Mouse (Mus musculus) spleen, adult 12 weeks (tissue): Measurements from ENCODE around the gene Car3.
A peak's percentile ranks its signal among the peaks of the same experiment; 100 is the strongest.
"Not testable (repeated sequence)": the region's sequence is repeated elsewhere in the genome, so short reads cannot be mapped to it uniquely, and the experiment has no call there.

Experiments used
- DNase-seq: peaks from one replicate; pipeline ENCODE4 v3.0.0; 2022; ENCODE audit warnings: low spot score

Gene Car3

GRCm38 (mm10) chr3:14863022-14863711 is at the start of gene Car3:
Gene Car3, plus strand, starts transcription at chr3:14863512.
- DNase-seq, result no peak

- DNase-seq, result not testable (repeated sequence)
Observed at GRCm38 (mm10) chr3:14815396-14815795, 47.9 kb upstream of the Car3 start.

- no peak for DNase-seq
Observed at GRCm38 (mm10) chr3:14819844-14820504, 43.3 kb upstream of the Car3 start.

DNA sequence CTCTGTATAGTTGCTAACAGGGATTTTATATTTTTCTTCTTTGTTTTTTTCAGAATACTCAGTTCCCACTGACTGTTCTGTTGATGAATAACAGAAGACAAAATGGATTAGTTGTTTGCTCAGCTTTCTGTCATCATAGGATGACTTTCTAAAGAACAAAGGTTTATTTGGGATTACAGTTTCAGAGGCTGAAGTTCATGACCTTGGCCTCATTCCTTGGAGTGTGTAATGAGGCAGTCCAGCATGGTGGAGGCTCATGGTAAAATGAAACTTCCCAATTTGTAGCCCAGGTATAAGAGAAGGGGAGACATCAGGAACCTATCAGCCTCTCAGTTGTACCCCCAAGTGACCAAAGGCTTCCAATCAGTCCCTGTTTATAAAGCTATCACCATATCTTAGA is 34.4 kb upstream of the Car3 start:
- no peak for DNase-seq

DNA sequence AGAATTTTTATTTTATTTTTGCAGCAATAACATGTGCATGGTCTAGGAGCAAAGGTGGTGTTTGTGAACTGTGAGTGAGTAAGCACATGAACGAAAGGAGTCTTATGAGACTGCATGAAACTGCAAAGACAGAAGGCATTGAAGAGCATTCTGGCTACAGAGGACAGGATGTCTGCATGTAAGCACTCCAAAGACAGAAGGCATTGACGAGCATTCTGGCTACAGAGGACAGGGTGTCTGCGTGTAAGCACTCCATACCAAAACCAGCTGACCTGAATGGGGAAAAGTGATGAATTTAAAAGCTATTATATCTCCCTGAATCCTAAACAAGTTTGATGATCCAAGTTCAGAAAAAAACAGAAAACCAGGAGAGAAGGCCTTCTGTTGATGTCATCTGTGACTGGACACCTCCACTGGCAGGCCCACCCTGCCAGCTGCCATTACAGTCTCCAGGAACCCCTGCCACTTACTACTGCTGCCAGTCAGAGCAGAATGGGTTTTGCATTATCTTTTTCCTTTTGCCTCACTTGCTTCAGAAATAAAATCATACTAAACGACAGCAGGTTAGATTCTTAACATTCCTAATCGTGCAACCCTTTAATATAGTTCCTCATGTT is 32.0 kb upstream of the Car3 start:
- no peak for DNase-seq

DNA sequence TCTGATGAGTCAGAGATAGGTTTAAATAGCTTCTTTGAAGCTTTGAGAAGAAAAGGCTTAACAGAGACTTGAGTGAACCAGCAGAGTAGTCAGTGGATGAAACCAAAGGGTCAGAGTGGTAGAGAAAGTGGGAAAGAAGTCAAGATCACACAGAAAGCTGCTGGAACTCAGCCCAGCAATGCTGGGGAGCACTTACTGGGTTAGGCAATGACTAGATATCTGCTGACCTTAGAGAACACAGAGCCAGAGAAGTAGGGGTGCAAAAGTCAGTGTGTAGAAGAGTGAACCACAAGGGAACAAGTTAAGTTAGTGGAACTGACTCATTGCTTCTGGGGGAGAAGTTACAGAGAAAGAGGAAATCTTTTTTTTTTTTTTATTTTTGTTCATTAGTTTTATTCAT is 30.5 kb upstream of the Car3 start:
- DNase-seq, result no peak

DNA sequence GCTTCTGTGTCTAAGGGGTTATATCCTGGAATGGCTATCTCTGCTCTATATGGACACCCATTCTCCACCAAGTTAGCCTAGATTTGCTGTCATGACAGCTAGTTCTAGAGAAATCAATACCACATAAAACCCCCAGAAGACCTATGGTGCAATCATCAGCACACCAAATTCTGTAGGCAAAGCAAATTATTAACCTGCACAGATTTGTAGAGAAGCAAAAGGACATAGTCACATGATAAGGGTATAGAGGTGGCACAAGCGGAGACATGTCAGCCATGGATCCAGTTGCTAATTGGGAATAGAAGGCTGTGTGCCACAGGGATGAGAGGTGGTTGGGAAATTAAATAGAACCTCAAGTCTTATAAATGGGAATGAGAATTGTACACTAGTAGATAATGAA is 24.4 kb upstream of the Car3 start:
- no peak for DNase-seq

DNA sequence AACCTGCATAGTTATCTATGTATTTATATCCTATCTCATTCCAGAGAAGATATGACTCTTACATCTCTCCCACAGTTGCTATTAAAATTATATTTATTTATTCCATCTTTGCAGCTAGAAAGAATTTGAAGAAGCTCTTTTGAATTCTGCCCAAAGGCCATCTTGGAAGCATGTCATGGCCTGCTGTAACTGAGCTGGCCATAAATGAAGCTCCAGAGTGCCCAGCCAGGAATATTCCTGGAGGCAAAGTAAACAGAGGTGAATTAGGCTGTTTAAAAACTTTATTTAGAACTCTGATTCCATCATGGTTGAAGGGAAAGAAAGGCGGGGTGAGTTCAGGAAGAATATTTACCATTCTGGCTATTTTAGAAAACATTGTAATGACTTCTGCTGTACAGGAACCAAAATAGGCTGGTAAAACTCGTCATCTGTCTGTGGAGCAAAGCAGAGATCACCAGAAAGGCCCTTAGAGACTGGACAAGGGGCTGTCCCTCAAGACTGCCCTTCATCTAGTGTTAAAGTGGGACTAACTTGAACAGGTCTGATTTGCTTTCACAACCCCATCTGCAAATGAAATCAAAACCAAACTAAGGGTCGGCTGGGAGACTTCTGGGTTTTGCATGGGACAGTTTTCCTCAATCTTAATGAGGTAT is 23.7 kb upstream of the Car3 start:
- no peak for DNase-seq

DNA sequence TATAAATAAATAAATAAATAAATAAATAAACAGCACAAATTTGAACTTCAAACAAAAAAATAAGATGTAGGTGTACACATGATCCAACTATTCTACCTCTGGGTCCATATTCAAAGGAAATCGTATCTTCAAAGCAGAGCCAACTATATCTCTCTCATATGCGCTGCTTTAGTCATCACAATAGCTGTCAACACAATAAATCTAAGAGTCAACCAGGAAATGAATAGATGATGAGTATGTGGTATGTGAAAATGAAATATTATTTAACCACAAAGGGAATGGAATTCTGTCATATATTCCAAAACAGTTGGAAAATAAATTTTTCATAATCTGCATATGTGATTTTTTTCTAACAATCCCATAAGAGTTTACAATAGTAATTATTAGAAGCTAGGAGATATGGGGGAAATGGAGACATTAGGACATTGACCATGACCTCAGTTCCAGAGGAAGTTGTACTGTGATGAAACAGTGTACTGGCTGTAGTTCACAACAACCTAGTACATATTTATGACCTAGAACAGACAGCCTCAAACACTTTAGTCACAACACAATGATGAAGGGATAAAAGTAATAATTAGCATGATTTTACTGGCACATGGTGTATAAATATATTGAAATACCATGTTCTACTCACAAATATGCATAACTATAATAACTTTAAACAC is 14.6 kb upstream of the Car3 start:
- no peak for DNase-seq

DNA sequence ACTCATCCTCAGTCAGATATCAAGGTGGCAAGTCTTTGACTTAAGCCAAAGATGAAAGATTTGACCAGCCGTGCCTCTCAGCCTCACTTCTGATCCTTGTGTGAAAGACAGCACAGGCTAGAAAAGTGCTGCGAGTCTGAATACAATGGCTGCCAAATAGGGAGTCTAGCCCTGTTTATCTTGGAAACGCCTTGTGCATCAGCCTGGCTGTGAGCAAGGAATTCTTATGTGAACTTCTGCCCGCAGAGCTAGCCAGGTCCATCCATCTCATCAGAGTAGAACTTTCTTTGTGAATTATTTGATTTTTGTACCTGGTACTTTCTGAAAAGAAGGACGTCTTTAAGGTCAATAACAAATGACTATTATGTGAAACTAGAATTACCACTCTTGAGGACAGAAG is 9.3 kb upstream of the Car3 start:
- DNase-seq, result no peak

DNA sequence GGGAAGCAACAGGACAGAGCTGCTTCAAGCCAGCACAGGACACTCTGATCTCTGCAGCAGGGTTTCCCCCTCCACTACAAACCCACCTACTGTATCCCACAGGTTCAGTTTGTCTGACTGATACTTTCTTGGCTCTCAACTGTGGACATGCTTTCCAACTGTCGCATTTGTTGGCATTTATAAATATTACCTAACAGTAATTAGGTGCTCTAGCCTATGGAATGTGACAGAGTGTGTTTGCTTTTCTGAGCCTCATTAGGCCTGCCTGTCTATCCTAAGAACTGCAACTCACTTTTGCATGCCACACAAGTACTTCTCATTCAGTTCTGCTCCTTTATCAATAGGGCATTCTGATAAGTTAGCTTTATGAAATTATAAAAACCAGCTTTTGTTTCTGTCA is 8.9 kb upstream of the Car3 start:
- no peak for DNase-seq

- DNase-seq, result no peak
Observed at GRCm38 (mm10) chr3:14857874-14858273, 5.4 kb upstream of the Car3 start.

DNA sequence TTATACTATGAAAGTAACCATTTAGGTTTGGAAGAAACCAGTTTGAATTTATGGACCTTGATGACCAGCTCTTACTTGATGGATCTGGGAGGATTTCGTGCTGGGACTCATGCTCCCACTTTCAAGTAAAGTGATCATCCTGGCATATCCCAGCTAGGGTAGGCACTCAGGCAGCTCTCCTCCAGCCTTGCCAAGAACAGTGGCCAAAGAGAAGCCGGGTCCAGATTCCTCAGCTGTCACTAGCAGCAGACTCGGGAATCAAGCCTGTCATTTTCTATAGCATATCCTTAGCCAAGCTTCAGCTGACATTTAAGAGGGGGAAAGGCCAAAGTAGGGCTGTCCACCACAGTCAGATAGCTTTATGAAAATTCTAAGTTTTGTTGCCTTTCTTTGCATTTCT is 3.0 kb upstream of the Car3 start:
- no peak for DNase-seq

- no peak for DNase-seq
Observed at GRCm38 (mm10) chr3:14861165-14861564, 2.1 kb upstream of the Car3 start.

DNA sequence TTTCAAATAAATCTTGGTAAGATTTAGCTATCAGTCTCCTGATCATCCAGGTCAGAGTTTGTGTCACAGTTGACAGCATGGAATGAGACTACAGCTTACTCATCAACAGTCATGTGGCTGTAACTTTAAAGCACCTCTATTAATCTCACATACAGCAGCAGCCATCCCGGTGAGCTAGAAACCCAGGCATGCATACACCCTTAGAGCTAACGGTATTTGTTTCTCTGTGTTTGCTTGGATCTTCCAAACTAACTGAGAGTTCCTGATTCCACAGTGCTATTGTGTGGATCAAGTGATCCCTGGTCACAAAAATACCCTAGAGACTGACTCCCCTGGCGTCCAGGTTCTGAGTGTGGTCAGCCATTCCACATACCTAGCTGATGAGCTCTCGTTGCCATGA is 1.5 kb upstream of the Car3 start:
- DNase-seq, result no peak

- DNase-seq, result no peak
Observed at GRCm38 (mm10) chr3:14862654-14863021, 674 bp upstream of the Car3 start.

DNA sequence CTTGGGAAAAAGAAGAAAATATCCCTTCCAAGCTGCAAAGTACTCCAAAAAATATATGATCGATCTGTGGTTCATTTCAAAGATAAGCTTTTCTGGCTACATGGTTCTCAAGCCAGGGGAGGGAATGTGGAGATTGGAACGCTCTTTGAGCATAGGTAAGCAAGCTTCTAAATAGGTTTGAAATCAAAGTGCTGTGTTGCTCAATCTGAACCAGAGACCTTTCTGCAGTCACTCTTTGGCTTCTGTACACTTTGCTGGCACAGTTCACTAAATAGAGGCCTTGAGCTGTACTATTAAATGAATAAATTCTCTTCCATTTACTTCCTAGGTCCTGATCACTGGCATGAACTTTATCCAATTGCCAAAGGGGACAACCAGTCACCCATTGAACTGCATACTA is 610 bp downstream of the Car3 start:
- DNase-seq, result no peak

- no peak for DNase-seq
Observed at GRCm38 (mm10) chr3:14865941-14866340, 2.6 kb downstream of the Car3 start.

GRCm38 (mm10) chr3:14869779-14870178 is 6.5 kb downstream of the Car3 start:
- DNase-seq, result peak; percentile 78

DNA sequence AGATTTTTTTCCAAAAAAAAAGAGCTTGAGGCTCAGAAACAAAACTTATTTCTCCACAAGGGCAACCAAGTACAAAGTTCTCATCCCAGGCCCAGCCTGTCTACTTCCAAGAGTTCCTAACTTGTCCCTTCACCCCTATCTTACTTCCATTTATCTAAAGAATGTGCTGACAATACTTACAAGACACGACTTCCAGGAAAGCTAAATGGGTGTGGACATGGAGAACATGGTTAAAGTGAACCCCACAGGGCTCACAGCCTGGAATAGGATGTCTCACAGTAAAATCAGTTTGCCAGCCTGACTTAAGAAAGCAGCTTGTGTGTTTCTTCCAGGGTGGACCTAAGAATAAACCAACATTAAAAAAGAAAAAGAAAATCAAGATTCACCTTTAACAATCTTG is 7.2 kb downstream of the Car3 start:
- DNase-seq, result no peak

- DNase-seq, result no peak
Observed at GRCm38 (mm10) chr3:14871386-14871785, 8.1 kb downstream of the Car3 start.

DNA sequence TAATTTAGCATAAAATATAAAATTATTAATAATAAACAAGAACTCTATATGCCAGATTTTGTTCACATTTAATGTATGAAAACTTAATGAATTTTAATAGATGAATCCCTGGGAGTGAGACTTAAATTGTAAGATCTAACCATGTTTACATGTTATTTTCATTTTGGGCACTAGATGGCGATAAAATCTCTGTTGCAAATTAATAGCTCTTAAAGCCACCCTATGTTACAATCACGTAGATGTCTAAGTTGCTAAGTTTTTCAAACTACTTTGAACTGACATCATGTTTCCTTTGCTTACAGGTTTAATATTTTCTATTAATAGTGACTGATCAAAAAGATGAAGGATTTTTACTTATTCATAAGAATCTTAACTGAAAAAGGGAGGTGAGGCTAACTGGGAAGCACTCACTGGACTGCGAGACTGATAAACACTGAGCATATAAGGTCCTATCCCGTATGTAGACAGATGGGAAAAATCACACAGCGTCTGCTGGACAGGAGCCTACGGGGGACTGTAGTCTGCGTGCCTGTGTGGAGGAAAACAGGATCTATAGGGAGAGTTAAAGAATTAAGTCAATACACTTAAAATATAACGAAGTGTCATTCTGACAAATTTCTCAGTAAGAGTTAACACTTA is 11.2 kb downstream of the Car3 start:
- no peak for DNase-seq
